Mouse (Mus musculus): ENCODE data around the gene Bcar1.

Gene Bcar1

DNA sequence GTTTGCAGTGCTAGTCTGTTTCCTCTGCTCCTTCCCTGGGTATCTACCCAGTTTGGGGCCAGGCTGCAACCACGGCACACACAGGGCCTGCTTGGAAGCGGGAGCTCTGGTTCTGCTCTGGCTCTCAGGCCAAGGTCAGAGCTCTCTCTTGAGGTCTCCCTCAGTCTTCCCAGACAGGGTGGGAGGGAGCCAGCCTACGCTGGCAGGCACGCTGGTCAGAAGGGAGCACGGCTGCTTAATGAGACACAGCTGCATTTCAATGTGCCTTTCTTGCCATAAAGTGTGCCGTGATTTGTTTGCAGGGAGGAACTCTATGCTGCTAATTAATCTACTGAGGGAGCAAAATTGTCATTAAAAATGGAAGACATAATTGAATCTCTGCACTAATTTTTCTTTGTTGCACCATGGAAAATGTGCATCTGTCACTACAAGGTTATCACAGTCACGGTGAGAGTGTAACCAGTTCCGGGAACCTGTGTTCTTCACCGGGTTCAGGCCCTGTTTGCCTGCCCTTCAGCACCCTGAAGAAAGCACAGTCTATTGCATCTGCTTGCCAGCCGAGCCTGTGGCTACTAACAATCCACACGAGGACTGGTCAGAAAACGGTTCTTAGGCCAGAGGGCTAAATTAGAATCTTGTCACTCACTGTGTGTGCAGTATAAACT, 26.3 kb upstream of the Bcar1 start:
- peak; percentile 26 to 28 for DNase-seq (ENCODE audit: low spot score in 2 of 2)

DNA sequence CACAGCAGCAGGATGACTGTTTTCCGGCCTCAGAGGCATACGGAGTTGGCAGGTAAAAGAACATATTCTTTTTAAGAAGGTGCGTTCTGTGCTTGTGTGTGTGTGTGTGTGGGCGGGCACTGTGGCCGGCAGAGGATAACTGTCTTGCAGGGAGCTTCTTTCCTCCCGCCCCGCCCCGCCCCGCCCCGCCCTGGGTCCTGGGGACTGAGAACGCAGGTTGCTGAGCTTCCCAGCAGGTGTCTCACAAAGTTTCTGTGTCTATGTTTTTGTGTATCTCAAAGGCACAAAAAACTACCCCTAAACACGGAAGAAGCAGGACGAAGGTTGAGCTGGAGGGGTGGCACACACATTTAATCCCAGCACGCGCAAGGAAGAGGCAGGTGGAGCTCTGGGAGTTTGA, 25.7 kb upstream of the Bcar1 start:
- no peak for DNase-seq (ENCODE audit: low spot score in 2 of 2)

DNA sequence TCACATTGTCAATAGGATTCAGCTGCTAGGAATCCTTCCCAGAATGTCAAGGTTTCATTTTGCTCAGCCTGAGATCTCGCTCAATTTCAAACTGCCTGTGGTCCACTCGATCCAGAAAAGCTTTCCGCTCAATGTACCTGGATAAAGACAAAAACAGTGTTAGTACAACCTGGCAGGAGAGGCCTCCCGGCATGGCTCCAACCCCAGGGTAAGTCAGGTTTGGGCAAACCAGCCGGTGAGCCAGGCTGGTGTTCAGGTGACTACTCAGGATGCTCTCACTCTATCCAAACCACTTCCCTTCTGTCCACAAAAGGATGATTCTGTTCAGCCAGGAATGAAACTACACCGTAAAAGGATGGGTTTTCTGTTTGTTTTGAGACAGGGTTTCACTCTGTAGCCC, 25.0 kb upstream of the Bcar1 start:
- DNase-seq (ENCODE audit: low spot score in 2 of 2): no peak

DNA sequence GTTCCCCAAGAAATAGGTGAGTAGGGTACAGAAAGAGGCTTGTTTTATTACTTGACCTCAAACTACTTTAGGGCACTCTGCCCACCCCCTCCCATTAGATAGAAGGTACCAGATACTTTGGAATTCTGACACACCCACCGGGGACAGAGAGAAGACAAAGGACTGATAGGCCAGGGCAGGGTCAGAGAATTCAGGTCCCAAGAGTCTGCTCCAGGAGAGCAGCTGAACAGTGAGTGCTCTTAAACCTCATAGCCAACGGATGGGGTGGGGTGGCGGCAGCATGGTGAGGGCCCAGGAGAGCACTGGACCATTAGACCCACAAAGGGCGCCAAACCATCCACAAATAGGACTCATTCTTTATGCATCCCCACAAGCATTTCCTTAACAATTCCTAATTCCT, 22.0 kb upstream of the Bcar1 start:
- DNase-seq (ENCODE audit: low spot score in 2 of 2): no peak

DNA sequence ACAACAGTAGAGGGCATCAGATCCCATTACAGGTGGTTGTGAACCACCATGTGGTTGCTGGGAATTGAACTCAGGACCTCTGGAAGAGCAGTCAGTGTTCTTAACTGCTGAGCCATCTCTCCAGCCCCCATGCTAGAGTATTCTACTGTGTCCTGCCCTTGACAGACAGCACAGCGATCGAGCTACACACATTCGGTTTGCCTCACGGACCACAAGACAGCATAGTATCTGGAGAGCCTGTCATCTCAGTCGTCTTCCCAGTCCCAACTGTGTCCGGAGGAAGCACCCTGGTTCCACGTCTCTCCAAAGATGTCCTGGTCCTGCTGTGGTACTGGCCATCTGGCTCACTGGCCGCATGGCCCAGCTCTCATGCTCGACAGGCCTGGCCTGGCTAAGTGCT, 21.5 kb upstream of the Bcar1 start:
- no peak for DNase-seq (ENCODE audit: low spot score in 2 of 2)

DNA sequence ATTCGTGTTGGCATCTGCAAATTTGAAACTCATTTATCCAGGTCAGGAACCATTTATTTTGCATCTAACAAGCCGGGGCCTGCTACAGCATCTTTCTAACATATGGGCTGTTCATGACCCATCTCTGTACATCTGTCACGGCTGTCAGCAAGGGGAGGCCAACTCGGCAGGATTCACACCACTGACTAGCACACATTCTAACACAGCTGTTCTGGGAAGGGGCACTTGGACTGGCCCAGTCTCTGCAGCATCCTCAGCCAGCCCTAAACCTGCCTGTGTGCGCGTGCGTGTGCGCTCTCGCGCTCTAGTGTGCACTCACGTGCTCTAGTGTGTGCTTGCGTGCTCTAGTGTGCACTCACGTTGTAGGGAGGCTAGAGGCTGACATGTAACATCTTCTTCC, 17.1 kb upstream of the Bcar1 start:
- no peak for DNase-seq (ENCODE audit: low spot score in 2 of 2)

DNA sequence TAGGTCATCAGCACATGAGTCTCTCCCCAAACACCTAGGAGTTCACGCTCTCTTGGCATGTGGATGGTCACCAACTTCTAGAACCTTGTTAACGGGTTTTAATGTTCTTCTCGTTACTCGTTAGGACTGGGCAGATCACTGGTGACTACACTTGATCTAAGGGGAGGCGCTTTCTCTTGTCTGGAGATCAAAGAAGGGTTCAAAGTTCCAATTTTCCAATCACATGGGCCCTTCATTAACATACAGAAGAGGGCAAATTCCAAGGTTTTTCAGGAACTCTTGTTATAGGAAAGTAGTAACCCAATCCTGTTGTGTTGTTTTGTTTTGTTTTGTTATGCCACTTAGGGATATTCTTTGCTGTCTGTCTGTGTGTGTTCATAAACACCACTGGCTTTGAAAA, 15.2 kb upstream of the Bcar1 start:
- DNase-seq (ENCODE audit: low spot score in 2 of 2): no peak

DNA sequence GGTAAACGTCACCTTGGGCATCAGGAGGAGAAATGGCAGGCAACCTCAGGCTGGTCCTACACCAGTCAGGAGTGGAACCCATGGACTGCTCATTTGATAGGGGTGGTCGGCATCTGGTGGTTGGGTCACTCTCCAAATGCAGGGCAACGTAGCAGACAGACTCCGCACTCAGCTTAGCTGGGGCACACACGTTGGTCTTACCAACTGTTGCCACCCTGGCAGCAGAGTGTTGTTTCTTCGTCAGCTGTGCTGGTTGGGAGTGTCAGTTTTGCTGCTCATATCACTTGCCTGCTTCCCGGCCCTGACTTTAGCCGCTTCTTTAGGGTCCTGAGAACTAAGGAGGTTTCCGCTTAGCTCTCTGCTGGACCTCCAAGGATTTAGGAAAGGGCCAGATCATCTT, 14.0 kb upstream of the Bcar1 start:
- no peak for DNase-seq (ENCODE audit: low spot score in 2 of 2)

DNA sequence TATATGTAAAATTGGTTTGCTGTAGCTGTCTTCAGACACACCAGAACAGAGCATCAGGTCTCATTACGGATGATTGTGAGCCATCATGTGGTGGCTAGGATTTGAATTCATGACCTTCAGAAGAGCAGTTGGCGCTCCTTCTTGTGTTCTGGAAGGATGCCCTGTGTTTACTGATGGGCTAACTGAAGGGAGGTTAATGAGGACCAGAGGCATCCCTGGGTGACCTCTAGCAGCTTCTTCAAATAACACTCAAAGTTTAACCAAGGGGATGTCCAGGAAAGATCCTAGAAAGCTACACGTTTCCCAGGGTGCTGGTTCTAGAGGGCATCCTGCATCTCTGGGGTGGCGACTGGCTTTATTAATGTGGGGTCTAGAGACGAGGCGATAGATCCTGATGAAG, 11.1 kb upstream of the Bcar1 start:
- DNase-seq (ENCODE audit: low spot score in 2 of 2): no peak

DNA sequence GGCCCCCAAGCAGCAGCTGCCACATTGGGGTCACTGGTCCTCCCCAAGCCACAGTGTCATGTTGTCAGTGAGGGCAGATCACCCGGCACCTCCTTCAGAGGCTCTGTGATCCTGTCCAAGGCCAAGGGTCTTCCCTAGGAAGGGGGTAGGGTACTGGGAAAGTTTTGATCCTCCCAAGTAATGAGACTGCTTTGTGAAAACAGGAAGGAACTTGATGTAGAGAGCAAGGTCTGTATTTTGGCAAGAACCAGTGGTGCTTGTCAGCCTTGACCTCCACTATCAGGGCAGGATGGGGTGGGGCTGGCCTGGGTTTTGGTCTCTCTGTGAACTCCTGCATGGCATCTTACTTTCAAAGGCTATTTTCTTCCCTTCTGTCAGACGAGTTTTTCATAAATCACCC, 10.5 kb upstream of the Bcar1 start:
- DNase-seq (ENCODE audit: low spot score in 2 of 2): no peak

DNA sequence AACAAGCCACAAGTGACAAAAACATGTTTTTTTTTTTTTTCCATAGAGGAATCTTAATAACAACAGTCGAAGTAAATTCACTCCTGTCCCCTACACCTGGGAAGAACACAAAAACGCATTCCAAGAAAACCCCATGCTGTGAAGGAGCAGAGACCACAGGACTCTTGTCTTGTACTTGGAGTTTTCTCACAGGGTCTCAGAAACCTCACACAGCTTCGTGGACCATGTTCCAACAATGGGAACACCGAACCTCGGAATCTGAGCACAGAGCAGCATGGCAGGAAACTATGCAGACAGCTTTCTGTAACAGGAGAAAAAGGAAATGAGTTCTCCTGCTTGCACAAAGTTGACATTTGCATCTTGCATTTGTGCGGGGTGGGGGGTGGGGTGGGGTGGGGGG, 5.2 kb upstream of the Bcar1 start:
- no peak for DNase-seq (ENCODE audit: low spot score in 2 of 2)

DNA sequence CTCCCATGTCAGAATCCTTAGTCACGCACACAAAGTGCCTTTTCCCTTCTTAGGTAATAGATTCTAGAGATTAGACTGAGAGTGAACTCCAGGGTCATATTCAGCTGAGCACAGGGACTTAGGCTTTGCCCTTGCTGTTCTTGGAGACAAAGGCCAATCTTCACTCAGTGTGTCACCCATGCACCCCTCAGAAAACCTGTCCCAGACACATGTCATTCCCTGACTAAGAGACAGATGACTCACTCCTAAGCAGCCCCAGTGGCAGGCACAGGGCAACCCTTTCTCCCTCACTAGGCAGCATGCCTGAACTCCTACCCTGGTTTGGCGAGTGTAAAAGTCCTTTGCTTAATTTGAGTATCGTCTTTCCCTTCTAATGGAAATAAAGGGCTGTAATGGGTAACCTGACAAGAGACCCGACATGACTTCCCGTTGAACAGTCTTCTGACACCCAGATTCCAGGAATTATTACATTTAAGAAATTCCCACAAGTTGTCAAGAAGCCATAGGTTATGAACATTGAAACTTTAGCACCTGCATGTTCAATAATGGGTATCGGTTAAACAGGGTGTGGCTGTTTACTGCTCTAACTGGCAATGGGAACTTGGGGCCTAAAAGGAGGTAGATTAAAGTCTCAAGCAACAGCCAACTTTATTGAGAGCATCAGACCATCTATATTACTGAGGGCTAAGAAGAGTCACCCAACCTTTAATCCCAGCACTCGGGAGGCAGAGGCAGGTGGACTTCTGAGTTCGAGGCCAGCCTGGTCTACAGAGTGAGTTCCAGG, 4.4 kb upstream of the Bcar1 start:
- DNase-seq (ENCODE audit: low spot score in 2 of 2): no peak

DNA sequence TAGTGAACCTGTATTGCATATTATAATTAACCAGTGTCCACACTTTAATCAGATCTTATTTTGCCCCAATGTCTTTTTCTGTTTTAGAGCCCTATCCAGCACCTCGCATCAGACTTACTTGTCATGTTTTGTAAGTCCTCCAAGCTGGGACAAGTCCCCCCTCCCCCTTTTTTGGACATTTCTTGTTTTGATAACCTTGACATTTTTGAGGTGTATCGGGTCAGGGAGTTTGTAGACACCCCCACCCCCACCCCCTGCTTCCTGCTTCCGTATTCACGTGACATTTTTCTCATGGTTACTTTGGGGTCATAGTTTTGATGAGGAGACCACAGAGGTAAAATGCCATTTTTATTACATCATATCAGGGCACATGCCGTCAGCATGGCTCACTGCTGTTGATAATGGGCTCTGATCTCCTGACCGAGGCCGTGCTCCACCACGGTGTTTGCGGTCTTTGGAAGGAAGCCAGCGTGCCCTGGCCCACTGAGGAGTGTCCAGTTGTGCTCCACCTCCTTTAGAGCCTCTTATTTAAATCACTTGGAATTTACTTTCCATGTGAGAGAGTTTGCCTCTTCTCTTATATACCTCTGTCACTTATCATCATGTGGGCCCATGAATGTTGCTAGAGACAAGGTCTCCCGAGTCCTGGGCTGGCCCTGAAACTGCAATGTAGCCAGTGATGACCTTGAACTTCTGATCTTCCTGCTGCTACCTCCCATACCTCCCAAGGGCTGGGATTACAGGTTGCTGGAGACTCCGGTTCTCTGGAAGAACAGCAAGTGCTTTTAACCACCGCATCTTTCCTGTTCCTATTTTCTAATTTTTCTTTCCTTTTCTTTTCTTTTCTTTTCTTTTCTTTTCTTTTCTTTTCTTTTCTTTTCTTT, 3.2 kb upstream of the Bcar1 start:
- no peak for DNase-seq (ENCODE audit: low spot score in 2 of 2)

DNA sequence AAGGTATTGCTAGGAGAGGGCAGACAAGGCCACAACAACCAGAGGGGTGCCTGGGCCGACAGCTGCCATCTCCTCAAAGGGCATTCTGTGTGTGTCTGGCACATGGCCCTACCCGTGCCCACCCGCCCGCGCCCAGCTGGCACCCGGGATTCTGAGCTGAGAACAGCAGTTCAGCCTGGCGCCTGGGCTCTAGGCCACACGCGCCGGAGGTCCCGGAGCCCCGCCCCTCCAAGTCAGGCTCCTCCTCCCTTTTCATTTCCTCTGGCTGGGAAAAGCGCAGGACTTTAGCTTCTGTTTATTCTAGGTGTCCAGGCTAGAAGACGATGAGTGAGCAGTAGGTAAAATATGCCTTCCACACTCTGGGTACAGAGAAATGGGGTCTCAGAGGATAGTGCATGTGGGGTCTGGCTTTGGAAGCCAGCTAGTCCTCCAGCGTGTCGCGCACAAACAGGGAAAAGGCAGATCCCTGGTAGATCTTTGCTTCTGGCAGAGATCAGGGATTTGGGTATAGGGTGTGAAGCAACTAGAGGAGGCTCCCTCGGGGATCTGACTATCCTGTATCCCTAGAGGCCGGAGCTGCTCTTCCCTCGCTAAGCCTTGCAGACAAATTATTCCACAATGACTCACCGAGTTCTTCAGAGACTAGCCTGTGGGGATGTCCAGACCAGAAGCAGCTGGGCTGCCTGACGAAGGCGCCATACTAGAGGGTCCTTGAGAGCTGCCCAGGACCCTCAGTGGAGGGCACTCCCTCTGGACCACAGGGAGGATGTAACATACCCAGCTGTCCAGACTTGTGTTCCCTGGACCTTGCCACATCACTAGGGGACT, 2.2 kb upstream of the Bcar1 start:
- DNase-seq (ENCODE audit: low spot score in 2 of 2): peak in 1 of 2 experiments; percentile 53

DNA sequence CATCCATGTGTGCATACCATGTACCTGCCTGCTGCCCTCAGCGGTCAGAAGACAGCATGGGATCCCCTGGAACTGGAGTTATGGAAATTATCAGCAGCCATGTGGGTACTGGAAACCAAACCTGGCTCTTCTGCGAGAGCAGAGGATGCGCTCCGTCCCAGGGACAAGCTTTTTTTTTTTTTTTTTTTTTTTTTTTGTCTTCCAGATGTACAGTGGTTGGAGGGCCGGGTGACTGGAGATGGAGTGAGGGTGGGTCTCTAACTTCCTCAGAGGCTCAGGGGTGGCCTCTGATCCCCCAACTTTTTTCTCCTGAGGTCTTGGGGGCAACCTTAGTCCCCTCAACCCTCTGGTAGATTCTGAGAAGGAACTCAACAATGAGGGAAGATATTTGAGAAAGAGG, 1.5 kb upstream of the Bcar1 start:
- no peak for DNase-seq (ENCODE audit: low spot score in 2 of 2)

DNA sequence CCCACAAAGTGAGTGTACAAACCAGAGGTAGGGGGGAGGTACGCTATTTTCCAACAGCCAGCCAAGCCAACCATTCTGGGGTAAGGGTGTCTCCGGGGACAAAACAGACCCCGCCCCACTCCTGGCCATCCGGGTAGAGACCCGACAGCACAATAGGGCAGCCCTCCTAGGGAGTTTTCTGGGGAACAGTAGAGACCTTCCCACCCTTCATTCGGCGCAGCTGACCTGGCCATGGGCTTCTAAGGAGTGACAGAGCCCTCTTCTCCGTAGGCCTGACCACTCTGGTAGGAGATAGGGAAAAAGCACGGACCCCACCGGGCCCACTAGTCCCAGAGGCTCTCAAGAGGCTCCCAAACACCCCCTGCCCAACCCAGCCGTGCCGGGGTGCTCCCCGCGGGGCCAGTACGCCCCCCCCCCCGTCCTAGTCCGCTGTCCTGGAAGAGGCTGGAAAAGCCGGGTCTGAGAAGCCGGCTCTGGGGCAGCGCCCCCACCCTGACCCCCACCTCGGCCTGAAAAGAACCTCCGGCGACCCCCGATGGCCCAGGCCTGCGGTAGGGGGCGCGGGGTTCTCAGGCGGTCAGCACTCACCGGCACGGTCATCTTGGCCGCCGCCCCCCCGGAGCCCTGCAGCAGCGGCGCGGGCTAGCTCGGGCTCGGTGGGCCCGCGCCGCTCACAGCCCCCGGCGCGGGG, 363 bp downstream of the Bcar1 start:
- no peak for DNase-seq (ENCODE audit: low spot score in 2 of 2)

DNA sequence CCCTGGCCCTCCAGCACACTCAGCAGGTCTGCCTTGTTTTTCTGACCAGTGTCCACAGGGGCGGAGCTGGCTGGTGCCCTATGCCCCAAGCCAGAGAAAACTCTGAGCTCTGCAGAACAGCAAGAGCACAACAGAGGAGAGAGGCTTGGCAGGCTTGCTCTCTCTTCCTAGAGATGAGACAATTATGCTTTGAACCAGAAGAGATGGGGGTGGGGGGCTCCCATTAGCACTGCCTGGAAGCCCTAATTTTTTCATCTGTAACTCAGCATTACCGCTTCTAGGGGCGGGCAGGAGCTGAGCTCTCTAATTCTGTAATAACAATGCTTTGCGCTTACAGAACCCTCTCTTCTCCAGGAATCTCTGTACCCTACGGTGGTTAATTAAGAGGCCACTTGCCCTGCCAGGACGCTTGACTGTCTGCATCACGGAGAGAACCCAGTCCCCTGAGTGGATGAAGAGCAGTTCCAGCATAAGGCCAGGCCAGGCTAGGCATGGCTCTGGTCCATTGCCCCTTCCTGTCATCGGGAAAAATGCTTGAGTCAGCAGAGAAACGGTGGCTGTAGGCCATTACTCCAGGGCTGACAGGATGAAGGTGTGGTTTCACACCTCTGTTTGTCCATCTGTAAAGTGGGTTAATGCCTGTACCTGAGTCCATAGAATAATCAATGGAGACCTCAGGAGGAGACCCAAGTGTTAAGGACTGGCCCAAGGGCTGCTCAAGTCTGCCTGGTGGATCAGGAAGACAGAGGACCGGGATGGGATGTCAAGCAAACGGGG, 1.2 kb downstream of the Bcar1 start:
- no peak for DNase-seq (ENCODE audit: low spot score in 2 of 2)

DNA sequence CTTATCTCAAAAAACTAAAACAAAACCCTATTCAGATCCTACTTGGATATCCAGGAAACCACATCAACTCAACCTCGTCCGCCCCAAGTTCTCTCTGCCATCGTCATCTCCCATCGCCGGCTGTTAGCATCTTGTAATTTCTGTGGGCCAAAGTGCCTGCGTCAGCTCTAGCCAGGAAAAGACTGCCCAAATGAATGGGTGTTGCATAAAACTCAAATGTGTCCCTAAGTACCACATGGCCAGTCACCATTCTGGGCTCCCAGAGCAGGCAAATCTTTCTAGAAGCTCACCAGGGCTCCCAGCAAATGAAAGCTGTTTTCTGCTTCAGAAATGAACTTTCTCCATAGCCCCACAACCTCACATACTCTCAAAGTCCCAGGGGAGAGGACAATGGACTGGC, 2.1 kb downstream of the Bcar1 start:
- no peak for DNase-seq (ENCODE audit: low spot score in 2 of 2)

DNA sequence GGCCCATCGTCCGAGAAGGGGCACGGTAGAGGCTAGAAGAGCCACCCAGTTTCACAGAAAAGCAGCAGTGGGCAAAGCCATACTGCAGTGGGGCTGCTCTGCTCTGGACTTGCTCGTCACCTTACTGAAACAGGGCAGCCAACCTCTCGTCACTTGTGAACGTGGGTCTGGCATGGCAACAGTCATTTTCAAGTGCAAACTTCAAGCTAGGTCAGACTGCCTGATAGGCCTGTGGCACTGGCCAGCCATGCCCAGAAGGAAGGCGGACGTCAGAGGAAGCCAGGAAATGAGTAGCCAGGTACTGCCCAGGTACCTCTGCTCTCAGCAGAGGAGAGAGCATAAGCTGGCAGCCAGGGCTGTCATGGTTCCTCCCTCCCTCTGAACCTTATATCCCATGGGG, 2.6 kb downstream of the Bcar1 start:
- no peak for DNase-seq (ENCODE audit: low spot score in 2 of 2)

DNA sequence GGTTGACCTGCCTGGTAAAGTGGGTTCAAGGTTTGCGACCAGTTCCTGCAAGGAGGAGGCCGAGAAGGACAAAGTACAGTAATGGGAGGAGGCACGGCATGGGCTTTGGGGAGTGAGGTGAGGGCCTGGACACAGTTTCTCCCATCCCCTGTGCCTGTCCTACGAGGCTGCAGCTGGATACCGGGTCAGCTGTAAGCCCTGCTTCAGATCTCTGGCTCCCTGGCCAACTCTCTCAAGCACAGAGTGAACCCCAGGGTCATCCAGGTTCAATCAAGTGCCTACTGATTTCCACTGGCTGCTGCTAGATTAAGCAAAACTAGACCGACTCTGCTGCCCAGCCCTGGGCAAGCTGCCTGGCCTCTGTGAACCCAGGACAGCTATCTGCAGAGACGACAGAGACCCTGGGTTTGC, 3.3 kb downstream of the Bcar1 start:
- no peak for DNase-seq (ENCODE audit: low spot score in 2 of 2)
